Mouse (Mus musculus) erythroblast, embryonic 14.5 days (primary cell): ENCODE results near the gene Stat5a.

Source experiments
- GATA1 ChIP-seq: IDR thresholded peaks from 2 replicates; pipeline ENCODE4 v1.6.1; 2012; ENCODE audit warnings: low read length, inconsistent platforms, mixed read lengths
- TAL1 ChIP-seq: IDR thresholded peaks from 3 replicates; pipeline ENCODE4 v1.6.1; 2012; ENCODE audit warnings: low read length, inconsistent platforms, mixed read lengths

DNA sequence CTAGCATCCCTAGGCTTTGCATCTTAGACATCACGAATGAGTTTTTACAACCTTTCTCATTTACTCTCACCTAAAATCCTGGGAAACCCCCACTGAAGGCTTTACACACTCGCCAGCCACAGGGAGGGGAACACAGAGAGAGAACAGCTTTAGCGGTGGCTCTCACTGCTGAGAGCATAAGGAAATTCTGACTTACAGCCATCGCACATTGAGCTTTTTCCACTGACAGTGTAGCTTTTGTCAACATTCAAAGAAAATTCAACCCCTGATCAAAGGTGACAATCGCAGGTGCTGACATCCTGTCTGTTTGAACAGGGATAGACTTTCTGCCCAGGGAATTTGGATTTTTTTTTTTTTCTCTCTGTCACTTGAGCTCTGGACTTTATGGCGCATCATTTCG is 17.1 kb upstream of the Stat5a start:
- TF ChIP-seq GATA1 (no peak), TAL1 (no peak)
